Mouse (Mus musculus) midbrain, postnatal 0 days (tissue): ENCODE measurements around the gene Aldh1a3. TPM values are rescaled to one million over a fixed set of nuclear protein-coding genes. Genes with fewer than 3 reads are reported as not detected.

Experiments
- ATAC-seq: fragments of 200-750 bp; cut with Nextera tagmentation; 2 replicates; pipeline ENCODE4 v1.8.0; 2017; ENCODE audit warnings: moderate number of reproducible peaks, mild to moderate bottlenecking, moderate TSS enrichment, moderate library complexity; ENCODE audit not compliant: low FRiP score
- DNase-seq: peaks from one replicate; pipeline ENCODE4 v3.0.0-alpha.2; 2015; ENCODE audit warnings: low spot score
- H3K27ac ChIP-seq: fragments of 300-500 bp; sonication (generic); 2 replicates; pipeline ENCODE4 v1.5.1; 2014; ENCODE audit warnings: low read depth, mild to moderate bottlenecking, low read length, mixed read lengths
- H3K27me3 ChIP-seq: fragments of 300-500 bp; sonication (generic); 2 replicates; pipeline ENCODE4 v1.6.1; 2014; ENCODE audit warnings: low read length, control low read depth, mixed read lengths; ENCODE audit not compliant: insufficient read depth
- H3K36me3 ChIP-seq: fragments of 300-500 bp; sonication (generic); 2 replicates; pipeline ENCODE4 v1.6.1; 2014; ENCODE audit warnings: low read length, control low read depth, mixed read lengths; ENCODE audit not compliant: insufficient read depth
- H3K4me1 ChIP-seq: fragments of 300-500 bp; sonication (generic); 2 replicates; pipeline ENCODE4 v1.6.1; 2014; ENCODE audit warnings: mild to moderate bottlenecking, control low read depth, antibody characterized with exemption, low read length, mixed read lengths; ENCODE audit not compliant: insufficient read depth
- H3K4me2 ChIP-seq: fragments of 300-500 bp; sonication (generic); 2 replicates; pipeline ENCODE4 v1.6.1; 2014; ENCODE audit warnings: low read depth, mild to moderate bottlenecking, low read length, mixed read lengths; ENCODE audit not compliant: poor library complexity, severe bottlenecking
- H3K4me3 ChIP-seq: fragments of 300-500 bp; sonication (generic); 2 replicates; pipeline ENCODE4 v1.5.1; 2014; ENCODE audit warnings: low read depth, mild to moderate bottlenecking, low read length, moderate library complexity
- H3K9ac ChIP-seq: fragments of 300-500 bp; sonication (generic); replicated peaks from 2 replicates; pipeline ENCODE4 v1.6.1; 2014; ENCODE audit warnings: mild to moderate bottlenecking, low read length, moderate library complexity, mixed read lengths; ENCODE audit not compliant: poor library complexity, severe bottlenecking
- H3K9me3 ChIP-seq: fragments of 300-500 bp; sonication (generic); 2 replicates; pipeline ENCODE4 v1.6.1; 2016; ENCODE audit warnings: low read length, control low read depth
- CTCF ChIP-seq: IDR thresholded peaks from 2 replicates; pipeline ENCODE4 v1.5.1; 2016; ENCODE audit warnings: antibody characterized with exemption, mild to moderate bottlenecking
- WGBS: fragments of 180-500 bp; shearing (Covaris S2); extraction: QIAGEN DNeasy Blood & Tissue Kit; methylation state at CpG from one replicate; pipeline ENCODE4 v1.1.7; 2014; 5-methylcytosine and 5-hydroxymethylcytosine counted together
- polyA plus RNA-seq: library from polyadenylated mRNA; unstranded; fragments of >200 nt; fragmentation: Nextera tagmentation; extraction: Ambion mirVana; gene quantifications from 2 replicates; pipeline ENCODE4 v1.2.1, GENCODE M21; 2015
- total RNA-seq: library from RNA; depleted of rRNA; stranded (reverse); fragments of >200 nt; gene quantifications from 2 replicates; pipeline ENCODE4 v1.2.3, GENCODE M21; 2014; rRNA removed

Aldh1a3 gene
- total RNA-seq (0.85 and 1.5 TPM in 2 replicates), polyA plus RNA-seq (0.59 and 1.1 TPM in 2 replicates)

DNA sequence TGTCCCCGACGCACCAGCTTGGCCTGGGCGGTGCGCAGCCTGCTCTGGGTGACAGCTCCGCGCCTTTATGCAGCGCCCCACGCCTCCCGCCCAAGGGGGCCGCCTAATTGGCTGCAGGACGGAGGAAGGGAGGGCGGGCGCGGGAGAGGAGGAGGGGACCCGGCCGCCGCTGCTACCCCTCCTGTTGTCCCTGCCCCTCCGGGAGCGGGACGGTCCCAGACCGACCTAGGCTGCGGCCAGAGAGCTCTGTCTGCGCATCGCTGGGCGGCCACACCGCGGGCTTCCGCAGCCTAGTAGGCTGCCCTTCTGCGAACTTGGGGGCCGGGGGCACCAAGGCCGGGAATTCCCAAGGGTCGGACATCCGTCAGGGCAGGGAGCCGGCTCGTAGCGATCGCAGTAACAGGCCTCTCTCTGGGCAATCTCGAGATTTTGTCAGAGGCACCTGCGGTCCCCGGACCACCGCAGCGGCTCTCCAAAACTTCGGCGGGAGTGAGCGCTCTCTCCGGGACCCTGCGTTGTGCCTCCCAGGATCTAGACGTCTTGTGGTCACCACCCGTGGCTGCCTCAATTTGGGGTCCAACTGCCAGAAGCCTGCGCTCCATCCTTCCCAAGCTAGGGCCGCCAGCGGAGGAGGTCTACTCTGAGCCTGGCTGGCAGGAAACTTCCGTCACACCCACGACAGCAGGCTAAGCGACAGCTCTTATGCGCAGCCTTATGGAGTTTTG, at the start of gene Aldh1a3:
Gene Aldh1a3, minus strand, starts transcription at position 81 of the 725 bp plus-strand sequence.
- H3K27me3 ChIP-seq, result peaks cover 40% of the 10 kb centered on the region
- TF ChIP-seq CTCF, result no peak
- WGBS, result under 1% methylated on average over 49 of the region's 56 CpGs
- peak within 1 kb of the TSS; percentile 43 for H3K4me3 ChIP-seq
- DNase-seq (no peak), ATAC-seq (peak; percentile 44; the same call in 1 of the 2 replicates)
- no peak within 1 kb of the TSS for H3K27ac ChIP-seq
- H3K4me2 ChIP-seq, result peak within 1 kb of the TSS; percentile 89
- H3K4me1 ChIP-seq, result no peaks in the 10 kb centered on the region
- no peaks in the 10 kb centered on the region for H3K9me3 ChIP-seq
- H3K36me3 ChIP-seq, result no peaks in the 10 kb centered on the region
- 0 out of 2 replicates have a peak within 1 kb of the TSS, but pooled peaks have one; percentile 24 for H3K9ac ChIP-seq

DNA sequence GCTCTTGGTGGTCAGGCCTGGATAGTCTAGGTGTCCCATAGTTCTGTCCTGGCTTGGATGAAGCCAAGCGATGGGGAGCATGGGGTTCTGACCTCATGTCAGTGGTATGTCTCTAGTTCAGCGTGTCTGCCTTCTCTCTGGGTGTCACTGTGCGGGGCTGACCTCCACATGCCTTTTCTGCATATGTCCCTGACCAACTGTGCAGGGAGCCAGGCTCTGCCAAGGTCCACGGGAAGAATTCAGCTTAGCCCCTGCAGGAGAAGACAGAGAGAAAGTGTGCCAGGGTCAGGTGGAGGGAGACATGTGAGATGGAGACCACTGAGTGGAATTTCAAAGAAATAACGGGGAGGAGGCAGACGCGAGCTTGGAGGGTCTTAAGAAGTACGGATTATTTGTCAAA, 49.0 kb upstream of the Aldh1a3 start:
- Histone ChIP-seq H3K36me3 (no peaks in the 10 kb centered on the region), H3K9me3 (no peaks in the 10 kb centered on the region), H3K4me1 (no peaks in the 10 kb centered on the region), H3K9ac (no peak overlapping the region), H3K4me3 (no peak overlapping the region), H3K4me2 (no peak overlapping the region), H3K27me3 (no peaks in the 10 kb centered on the region), H3K27ac (no peak overlapping the region)
- 35% methylated on average over 8 of the region's 8 CpGs for WGBS
- no peak for TF ChIP-seq CTCF
- no peak for ATAC-seq
- DNase-seq, result no peak

DNA sequence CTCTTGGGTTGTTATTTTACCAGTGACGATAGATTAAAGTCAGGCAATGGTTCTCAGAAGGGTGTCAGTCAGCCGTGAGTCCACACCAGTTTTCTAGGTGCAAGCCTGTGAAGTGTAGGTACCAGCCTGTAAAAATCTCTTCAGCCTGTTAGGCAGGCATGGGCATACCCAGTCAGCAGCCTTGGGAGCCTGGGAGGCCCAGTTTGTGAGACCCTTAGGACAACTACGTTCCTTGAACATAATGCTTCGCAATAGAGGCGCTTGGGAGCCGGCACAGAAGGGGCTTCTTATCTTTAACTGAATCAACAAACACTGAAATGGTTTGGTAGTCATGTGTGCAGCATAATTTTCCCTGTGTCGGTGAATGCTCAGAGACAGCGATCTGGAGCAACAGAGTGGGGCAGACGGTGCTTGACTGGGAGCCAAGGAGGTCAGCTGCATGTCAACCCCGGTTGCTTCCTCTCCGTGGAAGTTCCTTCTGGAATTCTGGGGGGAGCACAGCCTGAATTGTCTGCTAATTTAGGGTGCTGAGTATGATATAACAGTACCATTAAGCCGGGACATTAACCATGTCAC, 44.4 kb upstream of the Aldh1a3 start:
- no peak for ATAC-seq
- no peaks in the 10 kb centered on the region for H3K9me3 ChIP-seq
- TF ChIP-seq CTCF, result no peak

DNA sequence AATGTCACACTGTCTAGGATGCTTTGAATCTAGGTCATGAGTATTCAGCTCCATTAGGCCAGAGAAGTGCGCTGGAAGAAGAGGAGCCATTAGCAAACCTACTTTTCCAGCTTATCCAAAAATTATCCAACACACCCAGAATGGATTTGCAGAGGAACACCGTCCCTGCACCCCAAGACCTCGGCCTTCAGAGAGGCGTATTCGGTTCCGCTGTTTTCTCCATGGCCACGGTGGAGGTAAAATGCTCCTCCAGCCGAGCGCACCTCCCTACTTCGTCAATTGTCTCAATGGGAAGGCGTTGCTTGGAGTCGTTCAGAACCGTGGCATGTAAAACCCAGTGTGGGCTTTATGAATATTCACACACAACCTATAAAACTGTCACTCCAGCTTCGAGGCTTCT, 39.3 kb upstream of the Aldh1a3 start:
- Histone ChIP-seq H3K27me3 (no peaks in the 10 kb centered on the region), H3K9me3 (no peaks in the 10 kb centered on the region), H3K4me2 (no peak overlapping the region), H3K9ac (no peak overlapping the region), H3K4me3 (no peak overlapping the region), H3K27ac (no peak overlapping the region), H3K36me3 (no peaks in the 10 kb centered on the region), H3K4me1 (no peaks in the 10 kb centered on the region)
- DNase-seq, result no peak
- TF ChIP-seq CTCF, result no peak
- WGBS, result 86% methylated on average over 14 of the region's 14 CpGs
- ATAC-seq, result no peak

More for the DNA sequence above, 44.4 kb upstream of the Aldh1a3 start:
- Histone ChIP-seq H3K4me2 (no peak overlapping the region), H3K36me3 (no peaks in the 10 kb centered on the region), H3K4me1 (no peaks in the 10 kb centered on the region), H3K27ac (no peak overlapping the region), H3K27me3 (no peaks in the 10 kb centered on the region), H3K9ac (no peak overlapping the region), H3K4me3 (no peak overlapping the region)
- DNase-seq, result peak; percentile 15
- 74% methylated on average over 12 of the region's 12 CpGs for WGBS

DNA sequence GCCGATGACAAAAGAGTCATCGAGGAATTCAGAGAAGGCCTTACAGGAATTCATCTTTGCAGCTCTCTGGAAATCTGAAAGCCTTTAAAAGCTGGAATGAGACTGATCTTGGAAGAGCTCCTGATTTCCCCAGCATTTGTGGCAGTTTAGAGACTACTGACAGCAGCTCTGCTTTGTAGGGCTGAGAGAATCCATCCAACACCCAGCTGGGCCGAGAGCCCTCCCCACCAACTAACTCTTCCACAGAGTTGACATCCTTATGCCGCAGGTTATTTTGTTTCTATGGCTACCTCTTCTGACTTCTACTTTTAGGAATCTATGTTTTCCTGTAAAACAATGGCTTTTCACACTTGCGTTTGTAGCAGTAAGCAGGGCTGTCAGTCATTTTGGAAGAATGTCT, 37.9 kb upstream of the Aldh1a3 start:
- 58% methylated on average over 5 of the region's 5 CpGs for WGBS
- ATAC-seq, result no peak
- H3K9me3 ChIP-seq, result no peaks in the 10 kb centered on the region
- no peak overlapping the region for H3K4me3 ChIP-seq
- no peaks in the 10 kb centered on the region for H3K4me1 ChIP-seq
- no peak for TF ChIP-seq CTCF
- H3K9ac ChIP-seq, result no peak overlapping the region
- peak; percentile 26 for DNase-seq
- no peaks in the 10 kb centered on the region for H3K27me3 ChIP-seq
- no peaks in the 10 kb centered on the region for H3K36me3 ChIP-seq
- no peak overlapping the region for H3K4me2 ChIP-seq
- H3K27ac ChIP-seq, result no peak overlapping the region

DNA sequence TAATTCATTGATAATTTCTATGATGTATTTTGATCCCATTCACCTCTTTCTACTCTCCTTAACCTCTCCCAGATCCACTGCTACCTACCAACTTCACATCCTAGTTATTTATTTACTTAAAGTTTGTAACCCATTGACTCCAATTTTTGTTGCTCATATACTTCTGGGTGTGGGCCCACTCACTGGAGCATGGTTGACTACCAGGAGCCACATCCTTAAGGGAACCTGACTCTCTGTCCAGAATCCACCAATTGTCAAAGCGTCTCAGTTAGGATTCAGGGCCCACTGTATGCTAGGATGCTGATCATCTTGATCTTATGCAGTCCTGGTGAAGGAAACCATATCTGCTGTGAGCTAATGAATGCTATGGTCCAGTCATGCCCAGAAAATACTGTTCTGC, 35.8 kb upstream of the Aldh1a3 start:
- Histone ChIP-seq H3K27ac (no peak overlapping the region), H3K4me1 (no peaks in the 10 kb centered on the region), H3K9me3 (no peaks in the 10 kb centered on the region), H3K4me3 (no peak overlapping the region), H3K27me3 (no peaks in the 10 kb centered on the region), H3K36me3 (no peaks in the 10 kb centered on the region), H3K9ac (no peak overlapping the region), H3K4me2 (no peak overlapping the region)
- WGBS, result 97% methylated on average over 1 of the region's 1 CpGs
- no peak for TF ChIP-seq CTCF
- DNase-seq, result no peak
- ATAC-seq, result no peak
